Mouse (Mus musculus) heart, adult 2 months (tissue): ENCODE measurements around the gene Gabrr1.

Experiments
- CTCF ChIP-seq: fragments of 200-600 bp; IDR thresholded peaks from 2 replicates; pipeline ENCODE4 v1.8.1; 2022; ENCODE audit warnings: antibody characterized with exemption, mild to moderate bottlenecking, moderate library complexity
- POLR2A ChIP-seq: fragments of 200-500 bp; IDR thresholded peaks from 2 replicates; pipeline ENCODE4 v1.6.1; 2011; ENCODE audit warnings: mild to moderate bottlenecking, low read depth, low read length, control low read depth; ENCODE audit not compliant: insufficient read depth

DNA sequence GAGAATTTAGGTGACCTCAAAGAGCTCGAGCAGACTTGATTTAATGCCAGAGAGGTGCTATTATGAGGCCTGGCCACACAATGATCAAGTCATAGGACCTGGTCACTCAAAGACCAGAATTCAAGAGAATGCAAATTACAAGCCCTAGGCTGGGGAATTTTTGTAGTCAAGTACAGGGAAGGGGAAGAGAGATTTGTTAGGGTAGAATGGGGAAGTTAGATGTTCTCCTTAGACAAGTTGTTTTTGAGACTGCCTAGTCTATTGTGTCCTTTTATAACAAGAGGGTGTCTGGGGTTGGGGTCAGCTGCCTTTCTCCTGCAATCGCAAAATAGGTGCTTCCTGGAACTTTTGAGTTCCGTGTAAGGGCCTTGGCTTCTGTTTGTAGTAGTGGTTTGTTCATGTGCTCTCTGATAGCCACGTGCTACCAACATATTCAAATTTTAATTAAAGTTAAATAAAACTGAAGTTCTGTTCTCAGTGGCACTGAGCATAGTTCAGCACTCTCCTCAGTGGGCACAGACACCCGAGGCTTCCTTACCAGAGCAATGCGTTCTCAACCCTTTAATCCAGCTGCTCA lies 33.1 kb upstream of the Gabrr1 start:
- TF ChIP-seq CTCF: no peak
- no peak for TF ChIP-seq POLR2A
